Mouse (Mus musculus) midbrain, embryonic 13.5 days (tissue): ENCODE measurements around the gene Tlcd1. TPM values are rescaled to one million over a fixed set of nuclear protein-coding genes. Genes with fewer than 3 reads are reported as not detected.
A peak's percentile ranks its signal among the peaks of the same experiment; 100 is the strongest.

Experiments
- ATAC-seq: fragments of 200-750 bp; cut with Nextera tagmentation; 2 replicates; pipeline ENCODE4 v1.8.0; 2017; ENCODE audit warnings: mild to moderate bottlenecking, moderate TSS enrichment, moderate library complexity
- H3K27ac ChIP-seq: fragments of 300-500 bp; sonication (generic); 2 replicates; pipeline ENCODE4 v1.5.1; 2015; ENCODE audit warnings: inconsistent platforms, mild to moderate bottlenecking, moderate library complexity
- H3K27me3 ChIP-seq: fragments of 300-500 bp; sonication (generic); 2 replicates; pipeline ENCODE4 v1.6.1; 2015; ENCODE audit warnings: mild to moderate bottlenecking, inconsistent platforms
- H3K36me3 ChIP-seq: fragments of 300-500 bp; sonication (generic); 2 replicates; pipeline ENCODE4 v1.6.1; 2015; ENCODE audit warnings: mild to moderate bottlenecking, inconsistent platforms
- H3K4me1 ChIP-seq: fragments of 300-500 bp; sonication (generic); replicated peaks from 2 replicates; pipeline ENCODE4 v1.6.1; 2015; ENCODE audit warnings: inconsistent platforms
- H3K4me2 ChIP-seq: fragments of 300-500 bp; sonication (generic); replicated peaks from 2 replicates; pipeline ENCODE4 v1.6.1; 2015; ENCODE audit warnings: moderate library complexity, mild to moderate bottlenecking, inconsistent platforms
- H3K4me3 ChIP-seq: fragments of 300-500 bp; sonication (generic); replicated peaks from 2 replicates; pipeline ENCODE4 v1.5.1; 2015; ENCODE audit warnings: mild to moderate bottlenecking, inconsistent platforms
- H3K9ac ChIP-seq: fragments of 300-500 bp; sonication (generic); replicated peaks from 2 replicates; pipeline ENCODE4 v1.6.1; 2015; ENCODE audit warnings: mild to moderate bottlenecking, inconsistent platforms
- H3K9me3 ChIP-seq: fragments of 300-500 bp; sonication (generic); 2 replicates; pipeline ENCODE4 v1.6.1; 2016; ENCODE audit warnings: mild to moderate bottlenecking, inconsistent platforms
- WGBS: fragments of 180-500 bp; shearing (Covaris S2); methylation state at CpG from one replicate; pipeline ENCODE4 v1.1.7; 2015; 5-methylcytosine and 5-hydroxymethylcytosine counted together
- polyA plus RNA-seq: library from polyadenylated mRNA; unstranded; fragments of >200 nt; fragmentation: Nextera tagmentation; extraction: Ambion mirVana; gene quantifications from 2 replicates; pipeline ENCODE4 v1.2.1, GENCODE M21; 2015

The Tlcd1 gene
- polyA plus RNA-seq, 1 experiment from 2014 or later = 5.0 TPM

GRCm38 (mm10) chr11:78146707-78147543 is 29.6 kb upstream of the Tlcd1 start:
- Histone ChIP-seq H3K4me3 (no peak overlapping the region), H3K27me3 (no peaks in the 10 kb centered on the region), H3K4me2 (no peak overlapping the region), H3K9ac (no peak overlapping the region), H3K9me3 (0 out of 2 replicates have a peak, but pooled peaks cover 3% of the 10 kb centered on the region), H3K36me3 (peaks cover 83% of the 10 kb centered on the region), H3K27ac (no peak overlapping the region), H3K4me1 (no peaks in the 10 kb centered on the region)
- 96% methylated on average over 6 of the region's 6 CpGs for WGBS
- no peak for ATAC-seq

- no peak for ATAC-seq
- Histone ChIP-seq H3K36me3 (peaks cover 88% of the 10 kb centered on the region), H3K27me3 (no peaks in the 10 kb centered on the region), H3K27ac (no peak overlapping the region), H3K9me3 (0 out of 2 replicates have a peak, but pooled peaks cover 3% of the 10 kb centered on the region), H3K4me3 (no peak overlapping the region), H3K9ac (no peak overlapping the region), H3K4me1 (peaks cover 20% of the 10 kb centered on the region; the same call in 1 of the 2 replicates), H3K4me2 (no peak overlapping the region)
- WGBS = 42% methylated on average over 1 of the region's 1 CpGs
These were observed 25.4 kb upstream of the Tlcd1 start for GRCm38 (mm10) chr11:78151161-78151560.

- H3K4me2 ChIP-seq = no peak overlapping the region
- no peaks in the 10 kb centered on the region for H3K27me3 ChIP-seq
- WGBS = 63% methylated on average over 9 of the region's 9 CpGs
- H3K9ac ChIP-seq = 0 out of 2 replicates have a peak overlapping the region, but pooled peaks have one; percentile 23
- H3K4me1 ChIP-seq = peaks cover 22% of the 10 kb centered on the region; the same call in 1 of the 2 replicates
- peaks cover 85% of the 10 kb centered on the region for H3K36me3 ChIP-seq
- H3K4me3 ChIP-seq = no peak overlapping the region
- H3K27ac ChIP-seq = peak overlapping the region; percentile 73
- ATAC-seq = peak; percentile 72
- H3K9me3 ChIP-seq = 0 out of 2 replicates have a peak, but pooled peaks cover 3% of the 10 kb centered on the region
These were observed 23.9 kb upstream of the Tlcd1 start for GRCm38 (mm10) chr11:78152299-78153231.

- Histone ChIP-seq H3K4me2 (no peak overlapping the region), H3K9ac (no peak overlapping the region), H3K27me3 (no peaks in the 10 kb centered on the region), H3K4me3 (no peak overlapping the region), H3K27ac (peak overlapping the region; percentile 73), H3K9me3 (0 out of 2 replicates have a peak, but pooled peaks cover 3% of the 10 kb centered on the region), H3K4me1 (peaks cover 26% of the 10 kb centered on the region; the same call in 1 of the 2 replicates), H3K36me3 (peaks cover 87% of the 10 kb centered on the region)
- ATAC-seq = no peak; the same call in 1 of the 2 replicates
- 83% methylated on average over 13 of the region's 13 CpGs for whole genome bisulfite sequencing
These were observed 22.7 kb upstream of the Tlcd1 start for GRCm38 (mm10) chr11:78153778-78154177.

- no peak for ATAC-seq
- Histone ChIP-seq H3K4me1 (peaks cover 33% of the 10 kb centered on the region), H3K27me3 (no peaks in the 10 kb centered on the region), H3K36me3 (peaks cover 87% of the 10 kb centered on the region), H3K27ac (no peak overlapping the region), H3K9me3 (no peaks in the 10 kb centered on the region), H3K4me3 (no peak overlapping the region), H3K9ac (no peak overlapping the region), H3K4me2 (no peak overlapping the region)
- WGBS = 83% methylated on average over 5 of the region's 5 CpGs
These were observed 20.8 kb upstream of the Tlcd1 start for GRCm38 (mm10) chr11:78155674-78156073.

GRCm38 (mm10) chr11:78156156-78156699 is 20.3 kb upstream of the Tlcd1 start:
- Histone ChIP-seq H3K27me3 (no peaks in the 10 kb centered on the region), H3K4me2 (no peak overlapping the region), H3K9me3 (no peaks in the 10 kb centered on the region), H3K27ac (no peak overlapping the region; the same call in 1 of the 2 replicates), H3K36me3 (peaks cover 87% of the 10 kb centered on the region), H3K9ac (no peak overlapping the region), H3K4me3 (no peak overlapping the region), H3K4me1 (peaks cover 39% of the 10 kb centered on the region)
- 67% methylated on average over 6 of the region's 6 CpGs for WGBS
- ATAC-seq = no peak

- Histone ChIP-seq H3K4me2 (no peak overlapping the region), H3K27me3 (no peaks in the 10 kb centered on the region), H3K9me3 (no peaks in the 10 kb centered on the region), H3K4me1 (peaks cover 43% of the 10 kb centered on the region), H3K36me3 (peaks cover 84% of the 10 kb centered on the region), H3K9ac (no peak overlapping the region), H3K27ac (peak overlapping the region; percentile 44; the same call in 1 of the 2 replicates), H3K4me3 (no peak overlapping the region)
- WGBS = 28% methylated on average over 2 of the region's 2 CpGs
- peak; percentile 35 for ATAC-seq
These were observed 17.4 kb upstream of the Tlcd1 start for GRCm38 (mm10) chr11:78159096-78159495.

- Histone ChIP-seq H3K9me3 (no peaks in the 10 kb centered on the region), H3K4me1 (peaks cover 43% of the 10 kb centered on the region), H3K36me3 (peaks cover 79% of the 10 kb centered on the region), H3K27me3 (no peaks in the 10 kb centered on the region), H3K27ac (peak overlapping the region; percentile 44; the same call in 1 of the 2 replicates), H3K4me3 (no peak overlapping the region), H3K9ac (no peak overlapping the region), H3K4me2 (no peak overlapping the region)
- peak; percentile 13; the same call in 1 of the 2 replicates for ATAC-seq
- WGBS = 77% methylated on average over 7 of the region's 7 CpGs
These were observed 17.0 kb upstream of the Tlcd1 start for GRCm38 (mm10) chr11:78159557-78159956.

- no peak overlapping the region for H3K27ac ChIP-seq
- H3K36me3 ChIP-seq = peaks cover 73% of the 10 kb centered on the region
- 89% methylated on average over 18 of the region's 18 CpGs for WGBS
These were observed 16.3 kb upstream of the Tlcd1 start for GRCm38 (mm10) chr11:78160171-78160570.

GRCm38 (mm10) chr11:78160675-78161074 is 15.8 kb upstream of the Tlcd1 start:
- no peaks in the 10 kb centered on the region for H3K9me3 ChIP-seq
- no peak overlapping the region for H3K27ac ChIP-seq
- WGBS = 88% methylated on average over 3 of the region's 3 CpGs
- peaks cover 69% of the 10 kb centered on the region for H3K36me3 ChIP-seq
- no peak overlapping the region for H3K4me2 ChIP-seq
- H3K27me3 ChIP-seq = no peaks in the 10 kb centered on the region
- ATAC-seq = no peak
- H3K9ac ChIP-seq = no peak overlapping the region
- H3K4me1 ChIP-seq = peaks cover 45% of the 10 kb centered on the region
- H3K4me3 ChIP-seq = no peak overlapping the region

More at GRCm38 (mm10) chr11:78160171-78160570, 16.3 kb upstream of the Tlcd1 start:
- Histone ChIP-seq H3K4me1 (peaks cover 43% of the 10 kb centered on the region), H3K9me3 (no peaks in the 10 kb centered on the region), H3K4me3 (no peak overlapping the region), H3K27me3 (no peaks in the 10 kb centered on the region), H3K9ac (no peak overlapping the region), H3K4me2 (no peak overlapping the region)
- ATAC-seq = no peak

GRCm38 (mm10) chr11:78161169-78161568 is 15.3 kb upstream of the Tlcd1 start:
- no peak overlapping the region for H3K9ac ChIP-seq
- H3K36me3 ChIP-seq = peaks cover 67% of the 10 kb centered on the region
- ATAC-seq = no peak

More at GRCm38 (mm10) chr11:78161169-78161568, 15.3 kb upstream of the Tlcd1 start:
- no peak overlapping the region for H3K4me2 ChIP-seq
- H3K27ac ChIP-seq = no peak overlapping the region
- H3K4me1 ChIP-seq = peaks cover 50% of the 10 kb centered on the region
- H3K4me3 ChIP-seq = no peak overlapping the region
- H3K9me3 ChIP-seq = no peaks in the 10 kb centered on the region
- 92% methylated on average over 14 of the region's 14 CpGs for WGBS
- no peaks in the 10 kb centered on the region for H3K27me3 ChIP-seq
